Mouse (Mus musculus) midbrain, embryonic 15.5 days (tissue): Measurements from ENCODE around the gene Slc26a6. TPM values are rescaled to one million over a fixed set of nuclear protein-coding genes. Genes with fewer than 3 reads are reported as not detected.
A peak's percentile ranks its signal among the peaks of the same experiment; 100 is the strongest.

Source experiments
- ATAC-seq: fragments of 200-750 bp; cut with Nextera tagmentation; replicated peaks from 2 replicates; pipeline ENCODE4 v1.8.0; 2017; ENCODE audit warnings: moderate TSS enrichment
- H3K27ac ChIP-seq: fragments of 300-500 bp; sonication (generic); 2 replicates; pipeline ENCODE4 v1.5.1; 2015; ENCODE audit warnings: mild to moderate bottlenecking, inconsistent platforms
- H3K27me3 ChIP-seq: fragments of 300-500 bp; sonication (generic); replicated peaks from 2 replicates; pipeline ENCODE4 v1.6.1; 2015; ENCODE audit warnings: inconsistent platforms
- H3K36me3 ChIP-seq: fragments of 300-500 bp; sonication (generic); replicated peaks from 2 replicates; pipeline ENCODE4 v1.6.1; 2015; ENCODE audit warnings: inconsistent platforms
- H3K4me1 ChIP-seq: fragments of 300-500 bp; sonication (generic); 2 replicates; pipeline ENCODE4 v1.6.1; 2015; ENCODE audit warnings: inconsistent platforms
- H3K4me2 ChIP-seq: fragments of 300-500 bp; sonication (generic); 2 replicates; pipeline ENCODE4 v1.6.1; 2015; ENCODE audit warnings: inconsistent platforms, mild to moderate bottlenecking, moderate library complexity
- H3K4me3 ChIP-seq: fragments of 300-500 bp; sonication (generic); 2 replicates; pipeline ENCODE4 v1.5.1; 2015; ENCODE audit warnings: mild to moderate bottlenecking, inconsistent platforms
- H3K9ac ChIP-seq: fragments of 300-500 bp; sonication (generic); 2 replicates; pipeline ENCODE4 v1.6.1; 2015; ENCODE audit warnings: mild to moderate bottlenecking, inconsistent platforms
- H3K9me3 ChIP-seq: fragments of 300-500 bp; sonication (generic); 2 replicates; pipeline ENCODE4 v1.6.1; 2016; ENCODE audit warnings: inconsistent platforms
- WGBS: fragments of 180-500 bp; shearing (Covaris S2); methylation state at CpG from one replicate; pipeline ENCODE4 v1.1.7; 2015; ENCODE audit warnings: mixed read lengths; 5-methylcytosine and 5-hydroxymethylcytosine counted together
- microRNA-seq: library from miRNA; unstranded; fragments of <30 nt; microRNA quantifications from one replicate; pipeline ENCODE4, GENCODE M21; 2016
- polyA plus RNA-seq: library from polyadenylated mRNA; unstranded; fragments of >200 nt; fragmentation: Nextera tagmentation; extraction: Ambion mirVana; gene quantifications from 2 replicates; pipeline ENCODE4 v1.2.1, GENCODE M21; 2015

The Slc26a6 gene
- polyA plus RNA-seq, 1 experiment from 2014 or later: 17.8 TPM

DNA sequence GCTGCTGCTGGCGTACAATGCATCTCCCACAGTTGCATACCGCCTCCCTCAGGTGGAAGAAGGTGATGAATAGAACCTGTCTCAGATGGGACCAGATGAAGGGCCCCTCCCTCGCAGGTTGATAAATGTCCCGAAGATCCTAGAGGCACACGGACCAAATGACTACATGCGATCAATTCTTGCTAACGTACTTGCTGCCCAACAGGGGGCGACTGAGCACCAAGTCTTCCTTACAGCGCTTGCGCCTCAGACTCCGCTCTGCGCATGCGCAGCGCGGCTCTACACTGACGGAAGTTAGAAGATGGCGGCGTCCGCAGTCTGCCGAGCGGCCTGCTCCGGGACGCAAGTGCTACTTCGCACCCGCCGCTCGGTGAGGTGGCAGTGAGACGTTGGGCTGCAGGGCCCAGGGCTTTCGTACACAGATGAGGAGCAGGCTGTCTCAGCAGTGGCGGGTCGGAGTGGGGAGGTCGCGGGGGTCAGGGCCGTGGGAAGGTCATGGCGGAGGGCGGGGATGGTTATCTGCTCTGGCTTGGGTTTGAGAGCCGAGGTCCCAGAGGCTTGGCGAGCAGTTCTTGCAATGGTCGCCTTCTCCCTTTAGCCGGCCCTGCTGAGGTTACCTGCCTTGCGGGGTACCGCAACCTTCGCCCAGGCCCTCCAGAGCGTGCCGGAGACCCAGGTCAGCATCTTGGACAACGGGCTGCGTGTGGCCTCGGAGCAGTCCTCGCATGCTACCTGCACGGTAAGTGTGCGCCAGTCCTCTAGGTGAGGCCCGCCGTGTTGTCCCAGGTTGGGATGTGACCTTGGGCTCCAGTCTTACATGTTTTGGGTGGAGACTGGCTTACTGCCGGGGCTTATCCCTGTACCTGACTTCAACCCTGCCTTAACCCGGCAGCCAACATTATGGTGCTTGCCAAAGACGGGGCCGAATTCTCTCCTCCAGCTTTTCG lies 83.6 kb downstream of the Slc26a6 start, which contains the start of gene Uqcrc1:
Uqcrc1 (plus strand) TSS at position 216 of the 947 bp plus-strand sequence.
- H3K4me1 ChIP-seq: peaks cover 7% of the 10 kb centered on the region
- H3K27me3 ChIP-seq: no peaks in the 10 kb centered on the region
- peak within 1 kb of the TSS; percentile 61 for H3K27ac ChIP-seq
- peaks cover 24% of the 10 kb centered on the region; the same call in 1 of the 2 replicates for H3K36me3 ChIP-seq
- WGBS: under 1% methylated on average over 58 of the region's 58 CpGs
- peak; percentile 87 for ATAC-seq
- H3K9ac ChIP-seq: peak within 1 kb of the TSS; percentile 83
- peak within 1 kb of the TSS; percentile 54 for H3K4me3 ChIP-seq
- no peaks in the 10 kb centered on the region for H3K9me3 ChIP-seq
- H3K4me2 ChIP-seq: peak within 1 kb of the TSS; percentile 73

DNA sequence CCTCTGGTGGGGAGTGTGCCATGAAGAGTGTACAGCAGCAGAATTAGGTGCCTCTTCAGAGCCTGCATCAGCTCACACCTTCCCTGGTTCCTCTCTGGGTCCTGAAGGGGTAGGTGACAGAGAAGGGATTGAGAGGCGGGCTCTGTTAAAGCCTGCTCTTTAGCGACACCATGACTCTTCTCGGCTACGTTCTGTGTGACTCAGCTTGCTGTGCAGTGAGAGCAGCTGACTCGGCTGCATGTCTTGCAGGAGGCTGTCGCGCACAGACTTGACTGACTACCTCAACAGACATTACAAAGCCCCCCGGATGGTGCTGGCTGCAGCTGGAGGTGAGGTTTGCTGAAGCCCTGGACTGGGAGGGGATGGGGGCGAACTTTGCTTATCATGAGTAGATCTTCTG lies 92.0 kb downstream of the Slc26a6 start:
- Histone ChIP-seq H3K4me1 (0 out of 2 replicates have a peak, but pooled peaks cover 4% of the 10 kb centered on the region), H3K27me3 (no peaks in the 10 kb centered on the region), H3K4me3 (no peak overlapping the region), H3K9ac (no peak overlapping the region), H3K36me3 (peaks cover 74% of the 10 kb centered on the region), H3K9me3 (no peaks in the 10 kb centered on the region), H3K4me2 (no peak overlapping the region), H3K27ac (no peak overlapping the region)
- WGBS: 80% methylated on average over 9 of the region's 9 CpGs
- ATAC-seq: no peak

GRCm38 (mm10) chr9:108945608-108946007 lies 92.5 kb downstream of the Slc26a6 start:
- WGBS: 87% methylated on average over 5 of the region's 5 CpGs
- 0 out of 2 replicates have a peak, but pooled peaks cover 4% of the 10 kb centered on the region for H3K4me1 ChIP-seq
- no peaks in the 10 kb centered on the region for H3K27me3 ChIP-seq
- no peak overlapping the region for H3K27ac ChIP-seq
- H3K9ac ChIP-seq: no peak overlapping the region
- no peak overlapping the region for H3K4me2 ChIP-seq
- peaks cover 77% of the 10 kb centered on the region for H3K36me3 ChIP-seq
- no peak for ATAC-seq
- H3K4me3 ChIP-seq: no peak overlapping the region
- H3K9me3 ChIP-seq: no peaks in the 10 kb centered on the region

- H3K4me1 ChIP-seq: no peaks in the 10 kb centered on the region
- no peak for ATAC-seq
- H3K9ac ChIP-seq: no peak overlapping the region
- 93% methylated on average over 13 of the region's 13 CpGs for WGBS
- H3K9me3 ChIP-seq: no peaks in the 10 kb centered on the region
- no peak overlapping the region for H3K4me3 ChIP-seq
- H3K36me3 ChIP-seq: peaks cover 58% of the 10 kb centered on the region
- no peak overlapping the region for H3K27ac ChIP-seq
- peaks cover 21% of the 10 kb centered on the region for H3K27me3 ChIP-seq
- no peak overlapping the region for H3K4me2 ChIP-seq
Measured at GRCm38 (mm10) chr9:108949231-108949966, 96.3 kb downstream of the Slc26a6 start.

- no peak overlapping the region for H3K27ac ChIP-seq
- no peaks in the 10 kb centered on the region for H3K4me1 ChIP-seq
- H3K4me3 ChIP-seq: no peak overlapping the region
- H3K4me2 ChIP-seq: no peak overlapping the region
- no peak overlapping the region for H3K9ac ChIP-seq
- H3K27me3 ChIP-seq: peaks cover 23% of the 10 kb centered on the region
- WGBS: 84% methylated on average over 9 of the region's 9 CpGs
- H3K36me3 ChIP-seq: peaks cover 51% of the 10 kb centered on the region
- no peaks in the 10 kb centered on the region for H3K9me3 ChIP-seq
- no peak for ATAC-seq
Measured at GRCm38 (mm10) chr9:108949967-108950728, 97.1 kb downstream of the Slc26a6 start.

- 10% methylated on average over 15 of the region's 15 CpGs for WGBS
Measured at GRCm38 (mm10) chr9:108953081-108953636, 100.1 kb downstream of the Slc26a6 start, which contains the start of gene Col7a1. Col7a1 (plus strand) TSS chr9:108953586.

DNA sequence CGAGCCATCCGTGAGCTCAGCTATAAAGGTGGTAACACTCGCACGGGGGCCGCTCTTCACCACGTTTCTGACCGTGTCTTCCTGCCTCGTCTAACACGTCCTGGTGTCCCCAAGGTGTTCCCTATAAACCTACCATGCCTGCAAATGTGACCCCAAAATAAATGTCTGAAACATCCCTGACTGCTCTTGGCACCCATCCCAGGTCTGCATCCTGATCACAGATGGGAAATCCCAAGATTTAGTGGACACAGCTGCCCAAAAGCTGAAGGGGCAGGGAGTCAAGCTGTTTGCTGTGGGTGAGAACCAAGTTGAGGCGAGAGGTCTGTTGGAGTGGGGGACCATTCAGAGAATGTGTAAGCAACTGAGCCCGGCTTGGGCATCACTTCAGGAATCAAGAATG lies 102.2 kb downstream of the Slc26a6 start:
- 93% methylated on average over 11 of the region's 11 CpGs for WGBS
- ATAC-seq: no peak
- Histone ChIP-seq H3K4me3 (no peak overlapping the region), H3K4me2 (no peak overlapping the region), H3K27me3 (peaks cover 23% of the 10 kb centered on the region), H3K27ac (no peak overlapping the region), H3K9ac (no peak overlapping the region), H3K9me3 (no peaks in the 10 kb centered on the region), H3K4me1 (no peaks in the 10 kb centered on the region), H3K36me3 (peaks cover 4% of the 10 kb centered on the region; the same call in 1 of the 2 replicates)

More at GRCm38 (mm10) chr9:108953081-108953636, 100.1 kb downstream of the Slc26a6 start, which contains the start of gene Col7a1:
- Histone ChIP-seq H3K36me3 (peaks cover 24% of the 10 kb centered on the region), H3K9ac (no peak within 1 kb of the TSS), H3K4me1 (no peaks in the 10 kb centered on the region), H3K4me2 (no peak within 1 kb of the TSS), H3K27ac (no peak within 1 kb of the TSS), H3K9me3 (no peaks in the 10 kb centered on the region), H3K4me3 (no peak within 1 kb of the TSS), H3K27me3 (peaks cover 23% of the 10 kb centered on the region)
- ATAC-seq: no peak

DNA sequence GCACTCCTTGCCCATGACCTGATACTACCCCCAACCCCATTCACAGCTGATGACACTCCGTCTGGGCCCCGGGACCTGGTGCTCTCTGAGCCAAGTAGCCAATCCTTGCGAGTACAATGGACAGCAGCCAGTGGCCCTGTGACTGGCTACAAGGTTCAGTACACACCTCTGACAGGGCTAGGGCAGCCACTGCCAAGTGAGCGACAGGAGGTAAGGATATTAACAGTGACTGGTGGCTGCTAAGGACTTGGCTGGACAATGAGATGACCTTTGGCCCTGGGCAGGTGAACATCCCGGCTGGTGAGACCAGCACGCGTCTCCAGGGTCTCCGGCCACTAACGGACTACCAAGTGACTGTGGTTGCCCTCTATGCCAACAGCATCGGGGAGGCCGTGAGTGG lies 102.8 kb downstream of the Slc26a6 start:
- H3K9ac ChIP-seq: no peak overlapping the region
- H3K27me3 ChIP-seq: peaks cover 23% of the 10 kb centered on the region
- H3K4me1 ChIP-seq: no peaks in the 10 kb centered on the region
- H3K27ac ChIP-seq: no peak overlapping the region
- H3K4me3 ChIP-seq: no peak overlapping the region
- no peak overlapping the region for H3K4me2 ChIP-seq
- 90% methylated on average over 11 of the region's 11 CpGs for WGBS
- no peaks in the 10 kb centered on the region for H3K9me3 ChIP-seq
- no peaks in the 10 kb centered on the region for H3K36me3 ChIP-seq
- no peak for ATAC-seq

Small RNA genes within 50 kb of the gene (microRNA-seq; reads per million reads assigned to microRNA genes)
- not detected for gene Gm23156

Other genes starting within 250 kb of the Slc26a6 start
- 51.7 and 53.3 TPM in 2 replicates for gene Arih2, start 203.9 kb upstream of the Slc26a6 start, polyA plus RNA-seq
- gene Slc25a20, start 191.2 kb upstream of the Slc26a6 start, polyA plus RNA-seq: 43.2 and 45.1 TPM in 2 replicates
- 67.7 and 68.4 TPM in 2 replicates for gene Prkar2a, start 164.0 kb upstream of the Slc26a6 start, polyA plus RNA-seq
- 230 and 239 TPM in 2 replicates for gene Ip6k2, start 69.5 kb upstream of the Slc26a6 start, polyA plus RNA-seq
- gene Nckipsd, start 44.9 kb upstream of the Slc26a6 start, polyA plus RNA-seq: 34.9 and 38.1 TPM in 2 replicates
- 19.6 and 21.3 TPM in 2 replicates for gene Celsr3, start 27.0 kb upstream of the Slc26a6 start, polyA plus RNA-seq
- 0.18 and 0.24 TPM in 2 replicates for gene Tmem89, start 61.3 kb downstream of the Slc26a6 start, polyA plus RNA-seq
- 443 and 465 TPM in 2 replicates for gene Uqcrc1, start 83.3 kb downstream of the Slc26a6 start, polyA plus RNA-seq
- 2.5 and 2.7 TPM in 2 replicates for gene Col7a1, start 100.3 kb downstream of the Slc26a6 start, polyA plus RNA-seq
- gene Ucn2, start 132.7 kb downstream of the Slc26a6 start, polyA plus RNA-seq: not detected in 2 replicates
- gene Pfkfb4, start 138.5 kb downstream of the Slc26a6 start, polyA plus RNA-seq: 33.7 and 36.7 TPM in 2 replicates
- gene Shisa5, start 185.3 kb downstream of the Slc26a6 start, polyA plus RNA-seq: 66.0 and 68.4 TPM in 2 replicates
- gene Trex1, start 206.5 kb downstream of the Slc26a6 start, polyA plus RNA-seq: 18.0 TPM in 2 replicates
- gene Atrip, start 220.8 kb downstream of the Slc26a6 start, polyA plus RNA-seq: 35.2 and 35.6 TPM in 2 replicates
- gene Ccdc51, start 229.2 kb downstream of the Slc26a6 start, polyA plus RNA-seq: 14.3 and 16.8 TPM in 2 replicates
- gene Tma7, start 229.3 kb downstream of the Slc26a6 start, polyA plus RNA-seq: 607 and 639 TPM in 2 replicates
- gene Plxnb1, start 242.1 kb downstream of the Slc26a6 start, polyA plus RNA-seq: 25.5 and 27.3 TPM in 2 replicates